20 mouse cellular contexts compared by ENCODE assay signal in genomic region chr9:120770886-120771285, GRCm38 (mm10).
DNase-seq lines count a peak whose midpoint lies in the region; ATAC-seq and TF ChIP-seq lines count a peak whose summit lies in the region.
"Had no signal": no experiment of that assay in that cellular context is flagged by ENCODE, and none has a peak within 500 bp of the region (broad histone marks: within the 10 kb centered on the region; RNA-seq: fewer than 3 reads in every experiment).

No protein-coding gene starts in this region.

- no peak overlapping the region for H3K4me2 ChIP-seq in lung, embryonic 14.5 days
- H3K4me2 ChIP-seq in intestine, embryonic 15.5 days (replicated peaks), result no peak overlapping the region; the same call in 1 of the 2 replicates
- H3K4me2 ChIP-seq in stomach, embryonic 15.5 days, result no peak overlapping the region
- H3K4me2 ChIP-seq in midbrain, embryonic 14.5 days (ENCODE audit: low read length), result no peak overlapping the region
- H3K4me2 ChIP-seq: hindbrain, embryonic 14.5 days; liver, embryonic 11.5 days; neural tube, embryonic 15.5 days had no signal

- no peak for DNase-seq in lung, embryonic 14.5 days
- DNase-seq in lung, postnatal 14 days, result no peak
- DNase-seq in embryo, embryonic 9.5 days (ENCODE audit: extremely low spot score), result peak; percentile 28
- DNase-seq in midbrain, embryonic 14.5 days, result no peak
- DNase-seq in layer of hippocampus, postnatal 25 days (ENCODE audit: extremely low spot score in 1 of 2, low spot score in 1 of 2), result no peak
- DNase-seq in layer of hippocampus, adult 18-20 months (ENCODE audit: low spot score in 2 of 2), result no peak
- DNase-seq: adrenal gland, postnatal 14 days; cerebellum, adult 2 months; gastrocnemius, postnatal 36 days; kidney, adult 9 months; right cerebral cortex, adult 18-20 months; spleen, adult 18-20 months; thymus, adult 18-20 months had no signal

- WGBS in lung, embryonic 14.5 days, result 24% methylated on average over 1 of the region's 1 CpGs
- 0% methylated on average over 1 of the region's 1 CpGs for WGBS in intestine, embryonic 15.5 days
- 17% methylated on average over 1 of the region's 1 CpGs for WGBS in stomach, embryonic 15.5 days
- WGBS in midbrain, embryonic 14.5 days, result 48% methylated on average over 1 of the region's 1 CpGs

- peak overlapping the region; percentile 52; the same call in 1 of the 2 replicates for H3K27ac ChIP-seq in lung, embryonic 14.5 days (ENCODE audit: low read depth)
- H3K27ac ChIP-seq in intestine, embryonic 15.5 days, result peak overlapping the region; percentile 79
- H3K27ac ChIP-seq in stomach, embryonic 15.5 days, result peak overlapping the region; percentile 83
- H3K27ac ChIP-seq in midbrain, embryonic 14.5 days (replicated peaks; ENCODE audit: low read depth, low read length), result no peak overlapping the region
- H3K27ac ChIP-seq: hindbrain, embryonic 14.5 days; layer of hippocampus, adult 2 months; neural tube, embryonic 15.5 days had no signal

- no peaks in the 10 kb centered on the region for H3K9me3 ChIP-seq in lung, embryonic 14.5 days (ENCODE audit: low read depth, low read length)
- no peaks in the 10 kb centered on the region for H3K9me3 ChIP-seq in intestine, embryonic 15.5 days
- H3K9me3 ChIP-seq in stomach, embryonic 15.5 days, result no peaks in the 10 kb centered on the region
- no peaks in the 10 kb centered on the region for H3K9me3 ChIP-seq in midbrain, embryonic 14.5 days (ENCODE audit: control insufficient read depth, low read length)
- H3K9me3 ChIP-seq: neural tube, embryonic 15.5 days had no signal

- H3K9ac ChIP-seq in lung, embryonic 14.5 days, result no peak overlapping the region
- no peak overlapping the region for H3K9ac ChIP-seq in intestine, embryonic 15.5 days
- no peak overlapping the region for H3K9ac ChIP-seq in stomach, embryonic 15.5 days
- H3K9ac ChIP-seq in midbrain, embryonic 14.5 days (replicated peaks; ENCODE audit: low read length), result no peak overlapping the region
- H3K9ac ChIP-seq: hindbrain, embryonic 14.5 days; neural tube, embryonic 15.5 days had no signal

- TF ChIP-seq CTCF in lung, embryonic 14.5 days (IDR thresholded peaks at IDR 0.05; ENCODE audit: low read depth), result no peak

- peak; percentile 48; the same call in 1 of the 2 replicates for ATAC-seq in lung, embryonic 14.5 days (ENCODE audit: insufficient read depth)
- ATAC-seq in intestine, embryonic 15.5 days, result peak; percentile 93
- peak; percentile 83 for ATAC-seq in stomach, embryonic 15.5 days (ENCODE audit: insufficient read depth, low FRiP score, low read depth)
- ATAC-seq in midbrain, embryonic 14.5 days (ENCODE audit: low FRiP score, low TSS enrichment), result no peak

- H3K36me3 ChIP-seq in lung, embryonic 14.5 days (ENCODE audit: insufficient read depth), result no peaks in the 10 kb centered on the region
- no peaks in the 10 kb centered on the region for H3K36me3 ChIP-seq in intestine, embryonic 15.5 days
- no peaks in the 10 kb centered on the region for H3K36me3 ChIP-seq in stomach, embryonic 15.5 days
- H3K36me3 ChIP-seq in midbrain, embryonic 14.5 days (ENCODE audit: control insufficient read depth, insufficient read depth, low read length), result no peaks in the 10 kb centered on the region
- H3K36me3 ChIP-seq: neural tube, embryonic 15.5 days had no signal

- no peak overlapping the region for H3K4me3 ChIP-seq in lung, embryonic 14.5 days (ENCODE audit: low read depth, low read length)
- no peak overlapping the region for H3K4me3 ChIP-seq in intestine, embryonic 15.5 days (replicated peaks)
- no peak overlapping the region for H3K4me3 ChIP-seq in stomach, embryonic 15.5 days (replicated peaks)
- no peak overlapping the region for H3K4me3 ChIP-seq in midbrain, embryonic 14.5 days (replicated peaks; ENCODE audit: low read depth, low read length)
- H3K4me3 ChIP-seq: layer of hippocampus, adult 2 months; megakaryocyte, embryonic 14.5 days; neural tube, embryonic 15.5 days had no signal

- H3K4me1 ChIP-seq in lung, embryonic 14.5 days (ENCODE audit: insufficient read depth), result peaks cover 13% of the 10 kb centered on the region
- peaks cover 34% of the 10 kb centered on the region for H3K4me1 ChIP-seq in intestine, embryonic 15.5 days (replicated peaks)
- peaks cover 25% of the 10 kb centered on the region for H3K4me1 ChIP-seq in stomach, embryonic 15.5 days
- H3K4me1 ChIP-seq in midbrain, embryonic 14.5 days (ENCODE audit: control insufficient read depth, insufficient read depth, low read length), result 0 out of 2 replicates have a peak, but pooled peaks cover 6% of the 10 kb centered on the region

- no peaks in the 10 kb centered on the region for H3K27me3 ChIP-seq in lung, embryonic 14.5 days (ENCODE audit: insufficient read depth, low read length)
- no peaks in the 10 kb centered on the region for H3K27me3 ChIP-seq in intestine, embryonic 15.5 days (replicated peaks)
- H3K27me3 ChIP-seq in stomach, embryonic 15.5 days (replicated peaks), result no peaks in the 10 kb centered on the region
- H3K27me3 ChIP-seq in midbrain, embryonic 14.5 days (ENCODE audit: control insufficient read depth, insufficient read depth, low read length), result no peaks in the 10 kb centered on the region
- H3K27me3 ChIP-seq: neural tube, embryonic 15.5 days had no signal
